Mouse (Mus musculus): ENCODE data around the gene Uqcc1. TPM values are rescaled to one million over a fixed set of nuclear protein-coding genes. Genes with fewer than 3 reads are reported as not detected.

Gene Uqcc1
- total and polyA plus RNA-seq, 3 experiments: 35.3 to 55.2 (median 49.8) TPM

GRCm38 (mm10) chr2:155819449-155820251, 110.5 kb downstream of the Uqcc1 start:
- Histone ChIP-seq H3K4me1 (ENCODE audit: control insufficient read depth in 1 of 2, insufficient read depth in 2 of 2) (peaks cover 21 to 66% of the 10 kb centered on the region in 2 experiments), H3K4me3 (replicated peaks in 1 of 3; ENCODE audit: low read depth in 2 of 3, low read length in 2 of 3, poor library complexity in 1 of 3) (peak overlapping the region in 1 of 3 experiments; percentile 77), H3K27me3 (replicated peaks) (no peaks in the 10 kb centered on the region), H3K9ac (ENCODE audit: insufficient read depth, low read depth) (no peak overlapping the region), H3K36me3 (replicated peaks in 1 of 2; ENCODE audit: control insufficient read depth in 1 of 2, insufficient read depth in 1 of 2, low read length in 1 of 2) (peaks cover 45 to 70% of the 10 kb centered on the region in 2 experiments), H3K27ac (ENCODE audit: insufficient read depth, low read depth) (peak overlapping the region; percentile 57), H3K9me3 (replicated peaks; ENCODE audit: low read length) (no peaks in the 10 kb centered on the region), H3K79me2 (replicated peaks; ENCODE audit: control insufficient read depth, extremely low read depth, insufficient read depth, poor library complexity, severe bottlenecking) (peaks cover 18% of the 10 kb centered on the region), H3K4me2 (ENCODE audit: insufficient read depth, low read depth, poor library complexity, severe bottlenecking) (no peak overlapping the region)
- in situ Hi-C loops (cut with MboI; ENCODE audit: low pct_ligation_motif_present, low pct_unique_long_range_greater_than_20kb, low sequenced_read_pairs) (no loop called here), dilution Hi-C loops (cut with MboI; ENCODE audit: extremely low pct_ligation_motif_present, extremely low pct_unique_long_range_greater_than_20kb, low sequenced_read_pairs) (no loop called here)
- no peak for DNase-seq (ENCODE audit: extremely low read depth)
- TF ChIP-seq KAT2A (IDR thresholded peaks at IDR 0.05; ENCODE audit: insufficient replicate concordance, low read length) (no peak), E2F4 (IDR thresholded peaks at IDR 0.05; ENCODE audit: insufficient replicate concordance, low read depth, low read length) (no peak), TCF12 (IDR thresholded peaks at IDR 0.05; ENCODE audit: low read depth, low read length) (no peak), PAX5 (IDR thresholded peaks at IDR 0.05; ENCODE audit: low read length) (no peak), IRF4 (IDR thresholded peaks at IDR 0.05; ENCODE audit: low read depth, low read length) (no peak), HCFC1 (IDR thresholded peaks at IDR 0.05; ENCODE audit: low read depth, low read length) (no peak), MAFK (IDR thresholded peaks at IDR 0.05; ENCODE audit: insufficient replicate concordance, low read length) (no peak), JUND (conservative IDR thresholded peaks at IDR 0.05; ENCODE audit: low read depth, low read length) (no peak), BHLHE40 (IDR thresholded peaks at IDR 0.05; ENCODE audit: low read depth, low read length) (no peak), SIN3A (IDR thresholded peaks at IDR 0.05; ENCODE audit: low read length) (no peak), EP300 (IDR thresholded peaks at IDR 0.05; ENCODE audit: low read length) (no peak), RAD21 (IDR thresholded peaks at IDR 0.05; ENCODE audit: low read depth, low read length) (no peak), TBP (conservative IDR thresholded peaks at IDR 0.05; ENCODE audit: low read depth, low read length) (no peak), GABPA (IDR thresholded peaks at IDR 0.05; ENCODE audit: insufficient replicate concordance, low read depth, low read length) (no peak), RCOR1 (conservative IDR thresholded peaks at IDR 0.05; ENCODE audit: low read depth, low read length) (no peak), POLR2A (IDR thresholded peaks at IDR 0.05; ENCODE audit: low read depth, low read length) (no peak), ZMIZ1 (IDR thresholded peaks at IDR 0.05; ENCODE audit: low read depth, low read length) (no peak), NRF1 (IDR thresholded peaks at IDR 0.05; ENCODE audit: low read depth, low read length) (no peak)

DNA sequence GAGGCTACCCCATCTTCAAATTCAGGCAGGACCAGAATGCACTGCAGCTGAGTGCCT, 110.9 kb downstream of the Uqcc1 start, which contains the start of gene BC029722:
TSS of gene BC029722 (minus strand) at position 35 of the 57 bp plus-strand sequence.
- dilution Hi-C loops (cut with MboI; ENCODE audit: extremely low pct_ligation_motif_present, extremely low pct_unique_long_range_greater_than_20kb, low sequenced_read_pairs) (no loop called here), in situ Hi-C loops (cut with MboI; ENCODE audit: low pct_ligation_motif_present, low pct_unique_long_range_greater_than_20kb, low sequenced_read_pairs) (no loop called here)
- Histone ChIP-seq H3K27ac (ENCODE audit: insufficient read depth, low read depth) (peak within 1 kb of the TSS; percentile 57), H3K36me3 (replicated peaks in 1 of 2; ENCODE audit: control insufficient read depth in 1 of 2, insufficient read depth in 1 of 2, low read length in 1 of 2) (peaks cover 45 to 69% of the 10 kb centered on the region in 2 experiments), H3K27me3 (replicated peaks) (no peaks in the 10 kb centered on the region), H3K9ac (ENCODE audit: insufficient read depth, low read depth) (peak within 1 kb of the TSS; percentile 90), H3K4me3 (replicated peaks in 1 of 3; ENCODE audit: low read depth in 2 of 3, low read length in 2 of 3, poor library complexity in 1 of 3) (peak within 1 kb of the TSS; percentile 77 to 89 (median 87)), H3K4me1 (ENCODE audit: control insufficient read depth in 1 of 2, insufficient read depth in 2 of 2) (peaks cover 21 to 66% of the 10 kb centered on the region in 2 experiments), H3K4me2 (ENCODE audit: insufficient read depth, low read depth, poor library complexity, severe bottlenecking) (peak within 1 kb of the TSS; percentile 71), H3K9me3 (replicated peaks; ENCODE audit: low read length) (no peaks in the 10 kb centered on the region), H3K79me2 (replicated peaks; ENCODE audit: control insufficient read depth, extremely low read depth, insufficient read depth, poor library complexity, severe bottlenecking) (peaks cover 15% of the 10 kb centered on the region)
- DNase-seq (ENCODE audit: extremely low read depth): no peak
- no peak for TF ChIP-seq KAT2A (IDR thresholded peaks at IDR 0.05; ENCODE audit: insufficient replicate concordance, low read length)

Measured in CH12.LX (cell line).